In the genomic region with DNA sequence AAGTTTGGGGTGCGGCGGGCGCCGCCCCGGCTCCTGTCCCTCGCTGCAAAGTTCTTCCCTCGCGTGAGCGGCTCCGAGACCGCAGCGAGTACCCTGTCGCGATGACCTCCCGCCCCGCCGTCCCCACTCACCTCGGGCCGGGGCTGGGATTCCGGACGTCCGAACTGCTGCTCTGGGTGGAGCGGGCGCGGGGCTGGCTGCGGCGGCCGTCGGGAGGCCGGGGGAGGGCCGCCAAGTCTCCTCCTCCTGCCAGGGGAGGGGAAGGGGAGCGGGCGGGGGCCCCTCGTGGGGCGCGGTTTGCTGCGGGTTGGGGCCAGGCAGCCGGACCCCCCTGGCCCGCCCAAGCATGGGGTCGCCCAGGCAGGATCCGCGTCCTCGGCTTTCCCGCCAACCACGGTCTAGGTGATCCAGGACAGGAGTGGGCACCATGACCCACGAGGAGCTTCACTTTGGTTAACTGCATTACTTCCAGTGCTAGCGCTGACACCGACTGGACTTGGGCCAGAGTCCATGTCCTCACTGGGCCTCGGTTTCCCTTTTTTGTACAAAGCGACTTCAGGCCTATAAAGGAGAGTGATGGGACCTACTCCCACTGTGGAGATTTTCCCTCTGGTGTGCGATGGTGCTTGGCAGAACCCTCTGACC, we compare ENCODE assay signal across 8 mouse cellular contexts. TPM values are rescaled to one million over a fixed set of nuclear protein-coding genes. Genes with fewer than 3 reads are reported as not detected.
DNase-seq lines count a peak whose midpoint lies in the region; ATAC-seq lines count a peak whose summit lies in the region.

A gene (minus strand): TSS at position 248 of the 645 bp plus-strand sequence.

- peak within 1 kb of the TSS; percentile 85 for H3K9ac ChIP-seq in heart, embryonic 13.5 days
- peak within 1 kb of the TSS; percentile 83 for H3K9ac ChIP-seq in midbrain, embryonic 11.5 days (ENCODE audit: low read length)

- H3K27me3 ChIP-seq in erythroblast, embryonic 14.5 days (ENCODE audit: control insufficient read depth), result peaks cover 72% of the 10 kb centered on the region
- peaks cover 6% of the 10 kb centered on the region for H3K27me3 ChIP-seq in heart, embryonic 13.5 days (replicated peaks)
- H3K27me3 ChIP-seq in midbrain, embryonic 11.5 days (ENCODE audit: control insufficient read depth, insufficient read depth, low read length), result peaks cover 19% of the 10 kb centered on the region

- H3K4me3 ChIP-seq in erythroblast, embryonic 14.5 days (replicated peaks), result peak within 1 kb of the TSS; percentile 62
- peak within 1 kb of the TSS; percentile 87 for H3K4me3 ChIP-seq in heart, embryonic 13.5 days
- H3K4me3 ChIP-seq in midbrain, embryonic 11.5 days (ENCODE audit: low read depth, low read length), result peak within 1 kb of the TSS; percentile 67

- peak within 1 kb of the TSS; percentile 81 for H3K27ac ChIP-seq in heart, embryonic 13.5 days (replicated peaks)
- no peak within 1 kb of the TSS; the same call in 1 of the 2 replicates for H3K27ac ChIP-seq in midbrain, embryonic 11.5 days (ENCODE audit: low read depth, low read length)

- peaks cover 38% of the 10 kb centered on the region for H3K4me1 ChIP-seq in erythroblast, embryonic 14.5 days (ENCODE audit: control insufficient read depth)
- H3K4me1 ChIP-seq in heart, embryonic 13.5 days, result peaks cover 61% of the 10 kb centered on the region
- H3K4me1 ChIP-seq in midbrain, embryonic 11.5 days (ENCODE audit: control insufficient read depth, insufficient read depth, low read length), result peaks cover 18% of the 10 kb centered on the region

- 2% methylated on average over 47 of the region's 51 CpGs for WGBS in heart, embryonic 13.5 days
- WGBS in midbrain, embryonic 11.5 days, result 3% methylated on average over 50 of the region's 51 CpGs

- no peak for ATAC-seq in erythroblast, adult 5-6 weeks (replicated peaks; ENCODE audit: low FRiP score, poor library complexity, severe bottlenecking)
- peak; percentile 21; the same call in 1 of the 2 replicates for ATAC-seq in heart, embryonic 13.5 days (ENCODE audit: extremely low read depth, insufficient number of reproducible peaks, low FRiP score, low TSS enrichment)
- peak; percentile 49 for ATAC-seq in midbrain, embryonic 11.5 days (ENCODE audit: low FRiP score)

- H3K9me3 ChIP-seq in erythroblast, embryonic 14.5 days (ENCODE audit: control insufficient read depth, low read length), result peaks cover 5% of the 10 kb centered on the region; the same call in 1 of the 2 replicates
- H3K9me3 ChIP-seq in heart, embryonic 13.5 days, result no peaks in the 10 kb centered on the region
- no peaks in the 10 kb centered on the region for H3K9me3 ChIP-seq in midbrain, embryonic 11.5 days (ENCODE audit: control insufficient read depth, low read length)

- H3K36me3 ChIP-seq in erythroblast, embryonic 14.5 days (ENCODE audit: control insufficient read depth), result no peaks in the 10 kb centered on the region
- peaks cover 5% of the 10 kb centered on the region for H3K36me3 ChIP-seq in heart, embryonic 13.5 days
- no peaks in the 10 kb centered on the region for H3K36me3 ChIP-seq in midbrain, embryonic 11.5 days (ENCODE audit: control insufficient read depth, insufficient read depth, low read length)

- H3K4me2 ChIP-seq in heart, embryonic 13.5 days, result peak within 1 kb of the TSS; percentile 81
- H3K4me2 ChIP-seq in midbrain, embryonic 11.5 days, result peak within 1 kb of the TSS; percentile 81

- DNase-seq in embryo, embryonic 11 days, result peak; percentile 70
- peak; percentile 42 to 75 for DNase-seq in kidney, postnatal 36 days
- DNase-seq in midbrain, embryonic 11.5 days (ENCODE audit: low spot score, missing footprints), result peak; percentile 94
- DNase-seq in urinary bladder, postnatal 14 days (ENCODE audit: low spot score), result peak; percentile 62
- no peak for DNase-seq in layer of hippocampus, adult 8-10 months (ENCODE audit: low spot score in 2 of 2)

RNA-seq across cellular contexts. Expression of the gene that starts here (rescaled TPM):
- polyA plus RNA-seq in erythroblast, embryonic 14.5 days (2012), result 0.02 and 0.06 TPM in 2 replicates
- total RNA-seq in erythroblast, adult 5-6 weeks (2015; ENCODE audit: low replicate concordance), result not detected in 2 replicates
- total RNA-seq in erythroblast, adult 5-6 weeks (2017; ENCODE audit: low replicate concordance), result 1.3 and 1.4 TPM in 2 replicates
- polyA plus RNA-seq in heart, embryonic 13.5 days (2015; fragmentation: Nextera tagmentation; extraction: Ambion mirVana), result 18.2 and 18.7 TPM in 2 replicates
- polyA plus RNA-seq in midbrain, embryonic 11.5 days (2014; fragmentation: Nextera tagmentation; extraction: Ambion mirVana), result 13.5 and 15.9 TPM in 2 replicates
- 1 to 10 TPM; 1.0 to 2.6 (median 1.4) TPM for total RNA-seq in layer of hippocampus, adult 8-10 months (2022)

Comparison
In these comparisons a context has a peak if more than half of its experiments do, and no peak if none do; other contexts are left out.
1. RNA of the gene that starts here (polyA plus RNA-seq): 18.2 to 18.7 TPM in heart, embryonic 13.5 days and 13.5 to 15.9 TPM in midbrain, embryonic 11.5 days; 0.02 to 0.06 TPM in erythroblast, embryonic 14.5 days; every median in the first group is over 10 times any median in the second.
2. DNase-seq: peak in embryo, embryonic 11 days (single experiment), kidney, postnatal 36 days (2 of 2), midbrain, embryonic 11.5 days (single experiment) and urinary bladder, postnatal 14 days (single experiment); none in layer of hippocampus, adult 8-10 months (0 of 2).
3. Peak in every context shown above with its lines, with median percentiles within 50 percentile points of each other: H3K4me3 ChIP-seq.